Mouse (Mus musculus): ENCODE data around the gene Anxa2. TPM values are rescaled to one million over a fixed set of nuclear protein-coding genes. Genes with fewer than 3 reads are reported as not detected.

Anxa2 gene
- polyA plus RNA-seq, 1 experiment from 2014 or later = 251 TPM

GRCm38 (mm10) chr9:69483811-69484210 is 30.4 kb downstream of the Anxa2 start:
- no peaks in the 10 kb centered on the region for H3K36me3 ChIP-seq
- no peak overlapping the region for H3K27ac ChIP-seq (replicated peaks)
- no peak for ATAC-seq (ENCODE audit: low FRiP score)
- H3K4me3 ChIP-seq (replicated peaks) = no peak overlapping the region
- no peak overlapping the region for H3K9ac ChIP-seq (replicated peaks)
- no peaks in the 10 kb centered on the region for H3K27me3 ChIP-seq (replicated peaks)
- WGBS = 63% methylated on average over 12 of the region's 12 CpGs
- H3K4me1 ChIP-seq = no peaks in the 10 kb centered on the region
- no peak overlapping the region for H3K4me2 ChIP-seq
- H3K9me3 ChIP-seq (replicated peaks) = no peaks in the 10 kb centered on the region

- Histone ChIP-seq H3K27ac (replicated peaks) (no peak overlapping the region), H3K27me3 (replicated peaks) (no peaks in the 10 kb centered on the region), H3K4me1 (no peaks in the 10 kb centered on the region), H3K36me3 (no peaks in the 10 kb centered on the region), H3K4me2 (no peak overlapping the region), H3K4me3 (replicated peaks) (no peak overlapping the region), H3K9ac (replicated peaks) (no peak overlapping the region), H3K9me3 (replicated peaks) (no peaks in the 10 kb centered on the region)
- 74% methylated on average over 8 of the region's 8 CpGs for WGBS
- no peak for ATAC-seq (ENCODE audit: low FRiP score)
Observed at GRCm38 (mm10) chr9:69486140-69486539, 32.7 kb downstream of the Anxa2 start.

GRCm38 (mm10) chr9:69488510-69488909 is 35.1 kb downstream of the Anxa2 start:
- Histone ChIP-seq H3K9ac (replicated peaks) (no peak overlapping the region), H3K27ac (replicated peaks) (no peak overlapping the region), H3K4me1 (no peaks in the 10 kb centered on the region), H3K36me3 (0 out of 2 replicates have a peak, but pooled peaks cover 4% of the 10 kb centered on the region), H3K4me2 (no peak overlapping the region), H3K27me3 (replicated peaks) (no peaks in the 10 kb centered on the region), H3K4me3 (replicated peaks) (no peak overlapping the region), H3K9me3 (replicated peaks) (no peaks in the 10 kb centered on the region)
- ATAC-seq (ENCODE audit: low FRiP score) = no peak
- 43% methylated on average over 8 of the region's 8 CpGs for WGBS

GRCm38 (mm10) chr9:69488972-69489371 is 35.6 kb downstream of the Anxa2 start:
- WGBS = 12% methylated on average over 5 of the region's 5 CpGs
- Histone ChIP-seq H3K4me3 (replicated peaks) (no peak overlapping the region), H3K9ac (replicated peaks) (no peak overlapping the region), H3K27me3 (replicated peaks) (no peaks in the 10 kb centered on the region), H3K27ac (replicated peaks) (no peak overlapping the region), H3K4me1 (no peaks in the 10 kb centered on the region), H3K36me3 (0 out of 2 replicates have a peak, but pooled peaks cover 4% of the 10 kb centered on the region), H3K4me2 (no peak overlapping the region), H3K9me3 (replicated peaks) (no peaks in the 10 kb centered on the region)
- no peak for ATAC-seq (ENCODE audit: low FRiP score)

- Histone ChIP-seq H3K4me3 (replicated peaks) (no peak overlapping the region), H3K27me3 (replicated peaks) (no peaks in the 10 kb centered on the region), H3K36me3 (0 out of 2 replicates have a peak, but pooled peaks cover 4% of the 10 kb centered on the region), H3K9ac (replicated peaks) (no peak overlapping the region), H3K27ac (replicated peaks) (no peak overlapping the region), H3K4me2 (no peak overlapping the region), H3K4me1 (no peaks in the 10 kb centered on the region), H3K9me3 (replicated peaks) (no peaks in the 10 kb centered on the region)
- 98% methylated on average over 6 of the region's 6 CpGs for WGBS
- ATAC-seq (ENCODE audit: low FRiP score) = no peak
Observed at GRCm38 (mm10) chr9:69492809-69493208, 39.4 kb downstream of the Anxa2 start.

GRCm38 (mm10) chr9:69502504-69502903 is 49.1 kb downstream of the Anxa2 start:
- H3K4me3 ChIP-seq (replicated peaks) = no peak overlapping the region
- H3K36me3 ChIP-seq = no peaks in the 10 kb centered on the region
- no peak overlapping the region for H3K4me2 ChIP-seq
- H3K27ac ChIP-seq (replicated peaks) = no peak overlapping the region
- WGBS = 32% methylated on average over 6 of the region's 6 CpGs
- peaks cover 12% of the 10 kb centered on the region for H3K27me3 ChIP-seq (replicated peaks)
- H3K9me3 ChIP-seq (replicated peaks) = no peaks in the 10 kb centered on the region
- ATAC-seq (ENCODE audit: low FRiP score) = no peak
- H3K4me1 ChIP-seq = peaks cover 6% of the 10 kb centered on the region; the same call in 1 of the 2 replicates
- H3K9ac ChIP-seq (replicated peaks) = no peak overlapping the region

GRCm38 (mm10) chr9:69505611-69506010 is 52.2 kb downstream of the Anxa2 start:
- H3K36me3 ChIP-seq = no peaks in the 10 kb centered on the region
- no peak overlapping the region for H3K4me2 ChIP-seq
- no peak for ATAC-seq (ENCODE audit: low FRiP score)
- H3K27me3 ChIP-seq (replicated peaks) = peaks cover 25% of the 10 kb centered on the region
- WGBS = 13% methylated on average over 7 of the region's 7 CpGs
- H3K9ac ChIP-seq (replicated peaks) = no peak overlapping the region
- H3K27ac ChIP-seq (replicated peaks) = no peak overlapping the region
- H3K4me1 ChIP-seq = peaks cover 6% of the 10 kb centered on the region; the same call in 1 of the 2 replicates
- H3K4me3 ChIP-seq (replicated peaks) = no peak overlapping the region
- no peaks in the 10 kb centered on the region for H3K9me3 ChIP-seq (replicated peaks)

- no peaks in the 10 kb centered on the region for H3K36me3 ChIP-seq
- no peak overlapping the region for H3K27ac ChIP-seq (replicated peaks)
- no peaks in the 10 kb centered on the region for H3K9me3 ChIP-seq (replicated peaks)
- H3K4me1 ChIP-seq = peaks cover 7% of the 10 kb centered on the region; the same call in 1 of the 2 replicates
- WGBS = 35% methylated on average over 11 of the region's 11 CpGs
- peaks cover 25% of the 10 kb centered on the region for H3K27me3 ChIP-seq (replicated peaks)
- H3K4me2 ChIP-seq = no peak overlapping the region
- H3K4me3 ChIP-seq (replicated peaks) = no peak overlapping the region
- ATAC-seq (ENCODE audit: low FRiP score) = no peak
- no peak overlapping the region for H3K9ac ChIP-seq (replicated peaks)
Observed at GRCm38 (mm10) chr9:69507206-69507605, 53.8 kb downstream of the Anxa2 start.

GRCm38 (mm10) chr9:69508016-69508415 is 54.6 kb downstream of the Anxa2 start:
- peaks cover 25% of the 10 kb centered on the region for H3K27me3 ChIP-seq (replicated peaks)
- H3K9me3 ChIP-seq (replicated peaks) = no peaks in the 10 kb centered on the region
- H3K36me3 ChIP-seq = no peaks in the 10 kb centered on the region
- no peak overlapping the region for H3K4me3 ChIP-seq (replicated peaks)
- no peak overlapping the region for H3K4me2 ChIP-seq
- H3K4me1 ChIP-seq = peaks cover 9% of the 10 kb centered on the region; the same call in 1 of the 2 replicates
- no peak for ATAC-seq (ENCODE audit: low FRiP score)
- WGBS = 76% methylated on average over 8 of the region's 8 CpGs
- H3K27ac ChIP-seq (replicated peaks) = no peak overlapping the region
- H3K9ac ChIP-seq (replicated peaks) = no peak overlapping the region

- Histone ChIP-seq H3K4me2 (no peak overlapping the region), H3K4me1 (peaks cover 8% of the 10 kb centered on the region; the same call in 1 of the 2 replicates), H3K4me3 (replicated peaks) (no peak overlapping the region), H3K9me3 (replicated peaks) (no peaks in the 10 kb centered on the region), H3K36me3 (no peaks in the 10 kb centered on the region), H3K27ac (replicated peaks) (no peak overlapping the region), H3K27me3 (replicated peaks) (peaks cover 20% of the 10 kb centered on the region; the same call in 1 of the 2 replicates), H3K9ac (replicated peaks) (no peak overlapping the region)
- 18% methylated on average over 11 of the region's 11 CpGs for WGBS
- ATAC-seq (ENCODE audit: low FRiP score) = no peak
Observed at GRCm38 (mm10) chr9:69511881-69512590, 58.6 kb downstream of the Anxa2 start.

- Histone ChIP-seq H3K4me1 (peaks cover 8% of the 10 kb centered on the region), H3K27me3 (replicated peaks) (peaks cover 18% of the 10 kb centered on the region; the same call in 1 of the 2 replicates), H3K9ac (replicated peaks) (no peak overlapping the region), H3K36me3 (no peaks in the 10 kb centered on the region), H3K27ac (replicated peaks) (no peak overlapping the region), H3K9me3 (replicated peaks) (no peaks in the 10 kb centered on the region), H3K4me3 (replicated peaks) (no peak overlapping the region), H3K4me2 (no peak overlapping the region)
- ATAC-seq (ENCODE audit: low FRiP score) = no peak
- 87% methylated on average over 1 of the region's 1 CpGs for WGBS
Observed at GRCm38 (mm10) chr9:69512726-69513125, 59.3 kb downstream of the Anxa2 start.

GRCm38 (mm10) chr9:69514206-69514605 is 60.8 kb downstream of the Anxa2 start:
- Histone ChIP-seq H3K36me3 (no peaks in the 10 kb centered on the region), H3K4me3 (replicated peaks) (no peak overlapping the region), H3K4me2 (no peak overlapping the region), H3K9ac (replicated peaks) (no peak overlapping the region), H3K9me3 (replicated peaks) (no peaks in the 10 kb centered on the region), H3K4me1 (peaks cover 16% of the 10 kb centered on the region), H3K27me3 (replicated peaks) (0 out of 2 replicates have a peak, but pooled peaks cover 7% of the 10 kb centered on the region), H3K27ac (replicated peaks) (no peak overlapping the region)
- 79% methylated on average over 8 of the region's 8 CpGs for WGBS
- ATAC-seq (ENCODE audit: low FRiP score) = no peak
